Mouse (Mus musculus): ENCODE results near the gene Rps15a. TPM values are rescaled to one million over a fixed set of nuclear protein-coding genes. Genes with fewer than 3 reads are reported as not detected.

Gene Rps15a
- polyA plus RNA-seq, 1 experiment from 2014 or later, result 466 TPM

DNA sequence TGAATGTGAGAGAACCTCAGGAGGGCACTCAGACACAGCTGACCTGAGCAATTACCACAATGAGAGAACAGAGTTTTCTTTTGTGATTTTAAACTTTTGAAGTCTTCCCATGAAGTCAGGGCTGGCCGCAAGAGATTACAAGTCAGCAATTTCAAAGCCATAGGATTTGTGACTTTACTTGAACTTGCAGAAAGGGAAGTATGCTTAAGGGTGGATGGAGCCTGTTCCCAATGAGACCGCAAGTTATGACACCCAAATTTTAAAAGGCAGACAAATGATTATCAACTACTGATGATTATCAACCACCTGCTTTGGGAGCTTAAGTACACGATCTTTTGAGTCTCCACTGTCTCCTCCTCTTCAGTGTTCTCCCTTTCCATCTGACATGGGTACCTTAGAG lies 2.4 kb upstream of the Rps15a start:
- Histone ChIP-seq H3K4me1 (replicated peaks; ENCODE audit: control insufficient read depth, insufficient read depth, low read length) (peaks cover 6% of the 10 kb centered on the region; the same call in 1 of the 2 replicates), H3K27ac (ENCODE audit: low read depth, low read length) (no peak overlapping the region), H3K9ac (ENCODE audit: low read depth, low read length) (no peak overlapping the region), H3K27me3 (replicated peaks; ENCODE audit: control insufficient read depth, insufficient read depth, low read length) (no peaks in the 10 kb centered on the region), H3K36me3 (ENCODE audit: control insufficient read depth, insufficient read depth) (peaks cover 43% of the 10 kb centered on the region), H3K4me3 (ENCODE audit: low read depth, low read length) (no peak overlapping the region), H3K4me2 (replicated peaks; ENCODE audit: low read depth) (no peak overlapping the region), H3K9me3 (ENCODE audit: control insufficient read depth) (no peaks in the 10 kb centered on the region)
- WGBS, result 76% methylated on average over 3 of the region's 3 CpGs
- no peak for ATAC-seq
- TF ChIP-seq CTCF (IDR thresholded peaks at IDR 0.05; ENCODE audit: low read depth), result no peak

DNA sequence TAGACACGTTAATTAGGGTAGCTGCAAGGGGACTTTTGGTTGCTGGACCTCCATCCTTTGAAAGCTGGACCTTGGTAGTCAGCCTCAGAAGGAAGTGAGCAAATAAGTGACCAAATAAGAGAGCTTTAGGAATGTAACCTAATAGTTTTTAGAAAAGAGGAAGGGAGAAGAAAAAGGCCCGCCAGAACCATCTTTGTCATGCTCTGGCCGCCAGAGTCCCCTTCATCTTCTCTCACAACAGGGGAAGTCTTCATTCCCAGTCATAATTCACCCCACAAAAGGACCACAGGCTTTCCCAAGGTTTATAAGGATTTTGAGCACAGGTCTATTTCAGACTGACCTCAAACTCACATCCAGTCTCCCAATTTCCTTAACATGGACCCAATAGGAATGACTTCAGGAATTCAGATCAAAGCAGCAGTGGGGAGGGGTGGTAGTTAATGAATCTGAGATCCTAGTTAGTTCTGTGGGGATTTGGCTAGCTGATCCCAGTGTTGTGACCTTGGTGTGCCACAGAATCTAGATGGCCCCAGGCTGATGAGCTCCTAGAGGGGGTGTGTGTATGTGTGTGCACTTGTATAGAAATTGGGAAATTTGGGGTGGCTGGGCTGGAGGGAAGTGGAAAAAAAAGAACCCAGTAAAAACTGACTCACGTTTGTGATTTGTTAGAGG lies 1.7 kb upstream of the Rps15a start:
- ATAC-seq, result no peak
- no peak overlapping the region for H3K9ac ChIP-seq (ENCODE audit: low read depth, low read length)
- WGBS, result 46% methylated on average over 4 of the region's 4 CpGs

DNA sequence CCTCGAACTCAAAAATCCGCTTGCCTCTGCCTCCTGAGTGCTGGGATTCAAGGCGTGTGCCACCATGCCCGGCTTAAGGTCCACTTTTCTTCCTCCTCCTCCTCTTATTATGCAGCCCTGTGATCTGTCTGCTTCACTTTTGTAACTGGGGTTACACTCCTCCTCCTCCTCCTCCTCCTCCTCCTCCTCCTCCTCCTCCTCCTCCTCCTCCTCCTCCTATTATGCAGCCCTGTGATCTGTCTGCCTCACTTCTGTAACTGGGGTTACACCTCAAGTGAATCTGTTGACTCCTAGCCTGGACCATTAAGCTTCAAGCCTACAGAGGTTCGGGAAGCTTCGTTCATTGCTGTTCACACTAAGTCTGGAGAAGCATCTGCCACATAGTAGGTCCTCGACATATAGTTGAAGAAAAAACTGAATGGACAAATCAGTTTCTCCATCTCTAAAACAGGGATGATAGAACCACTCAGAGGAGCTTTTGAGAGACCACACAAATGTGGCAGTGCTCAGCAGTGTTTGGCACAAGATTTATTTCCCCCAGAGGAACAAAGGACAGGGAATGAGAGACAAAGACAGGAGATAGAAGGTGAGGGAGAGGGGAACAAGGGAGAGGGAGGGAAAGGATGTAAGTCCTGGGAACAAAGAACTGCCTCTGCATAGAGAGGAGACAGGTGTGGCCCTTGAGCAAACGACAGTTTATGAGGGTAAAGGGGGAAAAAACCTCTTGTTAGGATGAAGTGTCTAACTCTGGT lies 975 bp upstream of the Rps15a start:
- Histone ChIP-seq H3K4me3 (ENCODE audit: low read depth, low read length) (peak overlapping the region; percentile 84; the same call in 1 of the 2 replicates), H3K9me3 (ENCODE audit: control insufficient read depth) (no peaks in the 10 kb centered on the region), H3K9ac (ENCODE audit: low read depth, low read length) (no peak overlapping the region), H3K4me2 (replicated peaks; ENCODE audit: low read depth) (peak overlapping the region; percentile 70), H3K4me1 (replicated peaks; ENCODE audit: control insufficient read depth, insufficient read depth, low read length) (peaks cover 6% of the 10 kb centered on the region; the same call in 1 of the 2 replicates), H3K27me3 (replicated peaks; ENCODE audit: control insufficient read depth, insufficient read depth, low read length) (no peaks in the 10 kb centered on the region), H3K36me3 (ENCODE audit: control insufficient read depth, insufficient read depth) (peaks cover 45% of the 10 kb centered on the region), H3K27ac (ENCODE audit: low read depth, low read length) (no peak overlapping the region)
- no peak for TF ChIP-seq CTCF (IDR thresholded peaks at IDR 0.05; ENCODE audit: low read depth)
- ATAC-seq, result no peak
- 10% methylated on average over 8 of the region's 8 CpGs for WGBS

More for the DNA sequence above, 1.7 kb upstream of the Rps15a start:
- Histone ChIP-seq H3K4me2 (replicated peaks; ENCODE audit: low read depth) (no peak overlapping the region), H3K27me3 (replicated peaks; ENCODE audit: control insufficient read depth, insufficient read depth, low read length) (no peaks in the 10 kb centered on the region), H3K27ac (ENCODE audit: low read depth, low read length) (no peak overlapping the region), H3K9me3 (ENCODE audit: control insufficient read depth) (no peaks in the 10 kb centered on the region), H3K36me3 (ENCODE audit: control insufficient read depth, insufficient read depth) (peaks cover 45% of the 10 kb centered on the region), H3K4me3 (ENCODE audit: low read depth, low read length) (no peak overlapping the region), H3K4me1 (replicated peaks; ENCODE audit: control insufficient read depth, insufficient read depth, low read length) (peaks cover 6% of the 10 kb centered on the region; the same call in 1 of the 2 replicates)
- TF ChIP-seq CTCF (IDR thresholded peaks at IDR 0.05; ENCODE audit: low read depth), result no peak

DNA sequence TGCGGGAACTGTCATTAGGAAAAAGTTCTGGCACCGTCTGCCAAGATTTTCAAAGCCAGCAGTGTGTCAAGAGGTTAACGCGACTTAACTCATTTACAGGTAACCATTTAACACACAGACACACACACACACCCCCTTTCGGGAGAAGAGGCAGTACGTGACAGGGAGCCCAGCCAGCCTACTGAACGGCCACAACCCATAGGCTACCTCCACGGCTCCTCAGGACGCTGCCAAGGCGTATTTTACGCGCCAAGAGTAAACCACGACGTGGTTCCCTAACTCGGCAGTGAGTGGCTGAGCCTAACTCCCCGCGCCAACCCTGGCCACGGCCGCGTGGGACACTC lies 483 bp downstream of the Rps15a start:
- peak overlapping the region; percentile 80 for H3K27ac ChIP-seq (ENCODE audit: low read depth, low read length)
- TF ChIP-seq CTCF (IDR thresholded peaks at IDR 0.05; ENCODE audit: low read depth), result no peak
- no peaks in the 10 kb centered on the region for H3K27me3 ChIP-seq (replicated peaks; ENCODE audit: control insufficient read depth, insufficient read depth, low read length)
- H3K9ac ChIP-seq (ENCODE audit: low read depth, low read length), result peak overlapping the region; percentile 97
- peak overlapping the region; percentile 84 for H3K4me3 ChIP-seq (ENCODE audit: low read depth, low read length)
- H3K4me1 ChIP-seq (replicated peaks; ENCODE audit: control insufficient read depth, insufficient read depth, low read length), result peaks cover 6% of the 10 kb centered on the region; the same call in 1 of the 2 replicates
- WGBS, result under 1% methylated on average over 20 of the region's 20 CpGs
- peak; percentile 31; the same call in 1 of the 2 replicates for ATAC-seq
- peaks cover 51% of the 10 kb centered on the region for H3K36me3 ChIP-seq (ENCODE audit: control insufficient read depth, insufficient read depth)
- H3K4me2 ChIP-seq (replicated peaks; ENCODE audit: low read depth), result peak overlapping the region; percentile 70
- no peaks in the 10 kb centered on the region for H3K9me3 ChIP-seq (ENCODE audit: control insufficient read depth)

DNA sequence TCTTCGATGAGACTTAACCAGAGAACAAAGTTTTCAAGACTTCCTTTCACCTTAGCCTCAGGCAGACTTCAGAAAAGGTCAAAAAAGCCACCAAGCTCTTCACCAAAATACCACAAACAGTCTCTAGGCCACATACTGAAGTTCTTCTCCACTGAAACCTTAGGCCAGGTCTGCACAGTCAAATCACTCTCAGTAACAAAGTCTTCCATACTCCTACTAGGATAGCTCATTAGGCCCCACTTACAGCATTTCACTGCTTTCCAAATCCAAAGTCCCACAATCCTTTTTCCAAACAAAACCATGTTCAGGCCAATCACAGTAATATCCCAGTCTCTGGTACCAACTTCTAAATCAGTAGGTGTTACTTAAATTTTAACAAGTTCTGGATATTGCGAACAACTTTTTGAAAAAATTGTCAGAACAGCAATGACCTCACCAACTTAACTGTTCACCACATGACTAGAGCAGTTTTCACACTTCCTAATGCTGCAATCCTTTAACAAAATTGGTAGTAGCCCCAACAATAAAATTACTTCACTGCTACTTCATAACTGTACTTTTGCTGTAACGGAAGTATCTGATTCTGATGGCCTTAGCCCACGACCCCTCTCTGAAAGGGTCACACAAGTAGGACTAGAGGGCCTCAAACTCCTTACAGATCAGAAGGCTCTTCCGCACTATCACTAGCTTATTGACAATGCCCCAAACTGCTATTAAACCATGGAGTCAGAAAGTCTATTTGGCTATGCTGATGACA lies 2.3 kb downstream of the Rps15a start:
- 51% methylated on average over 5 of the region's 5 CpGs for WGBS
- H3K9ac ChIP-seq (ENCODE audit: low read depth, low read length), result peak overlapping the region; percentile 27; the same call in 1 of the 2 replicates
- H3K9me3 ChIP-seq (ENCODE audit: control insufficient read depth), result no peaks in the 10 kb centered on the region
- no peaks in the 10 kb centered on the region for H3K27me3 ChIP-seq (replicated peaks; ENCODE audit: control insufficient read depth, insufficient read depth, low read length)
- H3K4me2 ChIP-seq (replicated peaks; ENCODE audit: low read depth), result peak overlapping the region; percentile 70
- H3K27ac ChIP-seq (ENCODE audit: low read depth, low read length), result no peak overlapping the region
- peaks cover 47% of the 10 kb centered on the region for H3K36me3 ChIP-seq (ENCODE audit: control insufficient read depth, insufficient read depth)
- no peak for ATAC-seq
- TF ChIP-seq CTCF (IDR thresholded peaks at IDR 0.05; ENCODE audit: low read depth), result no peak
- H3K4me3 ChIP-seq (ENCODE audit: low read depth, low read length), result peak overlapping the region; percentile 84; the same call in 1 of the 2 replicates
- H3K4me1 ChIP-seq (replicated peaks; ENCODE audit: control insufficient read depth, insufficient read depth, low read length), result peaks cover 6% of the 10 kb centered on the region; the same call in 1 of the 2 replicates

DNA sequence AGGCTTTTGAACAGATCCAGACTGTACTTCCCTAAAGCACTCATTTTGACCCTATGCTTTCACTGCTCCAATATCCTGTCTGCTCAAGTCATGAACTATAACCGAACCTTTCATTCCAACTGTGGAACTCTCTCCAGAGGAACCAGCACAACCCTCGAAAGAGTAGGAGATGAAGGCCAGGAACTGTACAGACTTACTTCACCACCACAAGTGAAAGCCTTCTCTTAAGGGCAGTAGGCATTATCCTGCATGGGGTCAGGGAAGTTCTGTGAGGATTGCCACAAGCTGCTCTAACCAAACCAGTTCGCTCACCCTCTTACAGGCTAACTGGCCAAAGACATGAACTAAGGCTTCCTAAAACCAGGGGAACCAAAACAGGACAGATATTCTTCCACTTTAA lies 4.9 kb downstream of the Rps15a start:
- Histone ChIP-seq H3K4me3 (ENCODE audit: low read depth, low read length) (no peak overlapping the region), H3K9me3 (ENCODE audit: control insufficient read depth) (no peaks in the 10 kb centered on the region), H3K27me3 (replicated peaks; ENCODE audit: control insufficient read depth, insufficient read depth, low read length) (no peaks in the 10 kb centered on the region), H3K27ac (ENCODE audit: low read depth, low read length) (peak overlapping the region; percentile 37; the same call in 1 of the 2 replicates), H3K4me2 (replicated peaks; ENCODE audit: low read depth) (no peak overlapping the region; the same call in 1 of the 2 replicates), H3K36me3 (ENCODE audit: control insufficient read depth, insufficient read depth) (peaks cover 71% of the 10 kb centered on the region), H3K4me1 (replicated peaks; ENCODE audit: control insufficient read depth, insufficient read depth, low read length) (peaks cover 6% of the 10 kb centered on the region; the same call in 1 of the 2 replicates), H3K9ac (ENCODE audit: low read depth, low read length) (no peak overlapping the region)
- no peak for ATAC-seq
- WGBS, result 69% methylated on average over 3 of the region's 3 CpGs
- no peak for TF ChIP-seq CTCF (IDR thresholded peaks at IDR 0.05; ENCODE audit: low read depth)
